Mouse (Mus musculus) ES-E14 (cell line): ENCODE results near the gene Rassf2. TPM values are rescaled to one million over a fixed set of nuclear protein-coding genes. Genes with fewer than 3 reads are reported as not detected.

ENCODE experiments used
- DNase-seq: peaks from one replicate; pipeline ENCODE4 v3.0.0-alpha.2; 2013; ENCODE audit warnings: low read depth, low spot score
- H3K27ac ChIP-seq: 2 replicates; pipeline ENCODE4 v1.5.1; 2012; ENCODE audit warnings: low read depth, mild to moderate bottlenecking, low read length, moderate library complexity, mixed read lengths; ENCODE audit not compliant: poor library complexity, insufficient read depth, severe bottlenecking
- H3K36me3 ChIP-seq: 2 replicates; pipeline ENCODE4 v1.6.1; 2012; ENCODE audit warnings: mild to moderate bottlenecking, low read length, moderate library complexity, mixed read lengths; ENCODE audit not compliant: control insufficient read depth, poor library complexity, insufficient read depth, severe bottlenecking
- H3K4me1 ChIP-seq, 2 experiments: fragments of 150-350 bp in 1 of 2; sonication (generic) in 1 of 2; 2 replicates each; pipeline ENCODE4 v1.6.1; 2012; ENCODE audit warnings: low read length in 2 of 2, mild to moderate bottlenecking in 1 of 2, mixed read lengths in 1 of 2; ENCODE audit not compliant: control insufficient read depth in 2 of 2, insufficient read depth in 2 of 2, poor library complexity in 1 of 2
- H3K4me3 ChIP-seq, 2 experiments: fragments of 150-350 bp in 1 of 2; sonication (generic) in 1 of 2; 2 replicates each; pipeline ENCODE4 v1.5.1; 2012; ENCODE audit warnings: low read length in 2 of 2, low read depth in 1 of 2, mild to moderate bottlenecking in 1 of 2, mixed read lengths in 1 of 2; ENCODE audit not compliant: insufficient read depth in 1 of 2, poor library complexity in 1 of 2, severe bottlenecking in 1 of 2
- H3K9ac ChIP-seq: 2 replicates; pipeline ENCODE4 v1.6.1; 2012; ENCODE audit warnings: low read depth, mild to moderate bottlenecking, low read length, mixed read lengths; ENCODE audit not compliant: poor library complexity, insufficient read depth, severe bottlenecking
- H3K9me3 ChIP-seq: fragments of 150-350 bp; sonication (generic); 2 replicates; pipeline ENCODE4 v1.6.1; 2012; ENCODE audit warnings: low read depth, mild to moderate bottlenecking, low read length; ENCODE audit not compliant: control insufficient read depth, insufficient read depth
- CHD2 ChIP-seq: IDR thresholded peaks from 2 replicates; pipeline ENCODE4 v1.6.1; 2014; ENCODE audit warnings: mild to moderate bottlenecking, low read depth, low read length, inconsistent platforms
- HCFC1 ChIP-seq: IDR thresholded peaks from 2 replicates; pipeline ENCODE4 v1.6.1; 2012; ENCODE audit warnings: low read length, inconsistent platforms, borderline replicate concordance; ENCODE audit not compliant: insufficient read depth
- MAFK ChIP-seq: IDR thresholded peaks from 2 replicates; pipeline ENCODE4 v1.6.1; 2014; ENCODE audit warnings: mild to moderate bottlenecking, low read depth, low read length, inconsistent platforms; ENCODE audit not compliant: insufficient read depth
- ZC3H11A ChIP-seq: IDR thresholded peaks from 2 replicates; pipeline ENCODE4 v1.6.1; 2012; ENCODE audit warnings: low read depth, mild to moderate bottlenecking, inconsistent platforms, low read length, borderline replicate concordance
- ZNF384 ChIP-seq: IDR thresholded peaks from 2 replicates; pipeline ENCODE4 v1.6.1; 2012; ENCODE audit warnings: low read depth, low read length, inconsistent platforms
- in situ Hi-C, 2 experiments: fragments of 600-800 bp; cut with MboI; formaldehyde crosslinking; loops; one replicate each; pipeline ENCODE4 v1.15.1; 2025; ENCODE audit warnings: low sequenced_read_pairs in 2 of 2, inconsistent platforms in 1 of 2; ENCODE audit not compliant: unreplicated experiment in 2 of 2
- total RNA-seq: library from RNA; depleted of rRNA; stranded (reverse); fragments of 300-350 nt; gene quantifications from 2 replicates; pipeline ENCODE4 v1.2.3, GENCODE M21; 2012

The Rassf2 gene
- total RNA-seq, 1 experiment = 2.2 TPM

DNA sequence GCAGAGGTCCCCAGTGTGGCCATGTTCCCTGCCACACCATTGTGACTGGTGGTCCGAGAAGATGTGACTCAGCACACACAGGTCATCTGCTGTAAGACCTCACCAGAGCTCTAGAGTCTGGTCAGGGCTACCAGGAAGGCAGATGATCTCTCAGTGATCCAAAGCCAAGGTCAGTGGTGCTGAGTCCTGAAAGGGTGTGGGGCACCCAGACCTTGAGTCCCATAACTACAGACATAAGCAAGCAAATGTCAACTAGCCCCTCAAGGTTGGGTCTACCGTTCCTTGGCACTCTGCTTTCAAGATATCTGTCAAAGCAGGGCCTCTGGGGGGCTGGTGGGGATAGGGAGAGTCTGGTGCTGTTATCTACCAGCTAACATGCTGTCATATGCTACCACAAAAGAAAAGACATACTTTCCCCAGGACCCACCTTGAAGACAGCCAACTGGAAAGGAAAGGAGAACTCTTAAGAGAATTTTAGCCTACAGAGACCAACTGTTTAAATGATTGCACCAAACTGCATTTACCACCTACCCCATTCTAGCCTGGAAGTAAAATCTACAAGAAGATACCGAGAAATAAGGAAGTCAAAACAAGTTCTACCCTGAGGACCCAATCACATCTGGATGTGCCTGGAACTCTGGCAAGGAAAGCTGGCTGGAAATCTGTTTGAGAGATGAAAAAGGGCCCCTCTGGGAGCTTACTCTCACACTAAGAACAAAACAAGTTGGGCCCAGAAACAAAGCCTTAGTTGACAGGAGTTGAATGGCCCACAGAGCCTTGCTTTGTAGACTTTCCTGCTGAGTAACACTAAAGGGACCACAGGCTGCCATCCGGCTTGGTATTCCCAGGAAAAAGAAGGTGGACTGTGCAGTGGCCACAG lies 4.8 kb upstream of the Rassf2 start:
- Histone ChIP-seq H3K27ac (no peak overlapping the region), H3K36me3 (no peaks in the 10 kb centered on the region), H3K4me1 (peaks cover 4 to 11% of the 10 kb centered on the region in 2 experiments; a peak in 2 of 4 replicates), H3K4me3 (no peak overlapping the region), H3K9ac (no peak overlapping the region), H3K9me3 (no peaks in the 10 kb centered on the region)
- TF ChIP-seq HCFC1 (no peak), ZC3H11A (no peak), CHD2 (no peak), MAFK (no peak), ZNF384 (no peak)
- DNase-seq = no peak
- in situ Hi-C loops = no loop called here

DNA sequence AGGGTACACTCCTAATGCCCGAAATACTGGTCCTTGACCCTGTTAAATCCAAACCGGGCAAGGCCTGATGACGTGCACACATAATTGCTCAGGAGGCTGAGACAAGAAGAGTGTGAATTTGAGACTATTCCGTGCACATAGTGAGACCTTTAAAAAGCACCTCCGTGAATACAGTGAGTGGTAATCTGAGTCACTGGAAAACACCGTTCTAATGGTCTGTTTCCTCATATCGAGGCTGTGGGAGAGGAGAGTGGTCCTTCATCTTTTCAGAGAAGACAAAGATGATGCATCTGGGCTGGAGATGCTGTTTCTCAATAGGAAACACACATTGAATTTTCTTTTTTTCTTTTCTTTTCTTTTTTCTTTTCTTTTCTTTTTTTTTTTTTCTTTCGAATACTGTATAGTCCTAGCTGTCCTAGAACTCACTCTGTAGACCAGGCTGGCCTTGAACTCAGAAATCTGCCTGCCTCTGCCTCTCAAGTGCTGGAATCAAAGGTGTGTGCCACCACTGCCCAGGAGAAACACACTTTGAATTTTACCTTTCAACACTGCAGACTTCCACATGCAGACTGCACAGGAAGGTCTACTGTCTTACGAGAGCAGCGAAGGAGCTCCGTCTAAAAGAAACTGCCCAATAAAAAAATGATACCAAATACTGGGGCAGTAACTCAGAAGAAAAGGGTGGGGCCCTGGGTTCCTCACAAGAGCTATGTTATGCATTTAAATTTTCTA lies 1.5 kb upstream of the Rassf2 start:
- Histone ChIP-seq H3K4me1 (peaks cover 4 to 13% of the 10 kb centered on the region in 2 experiments; a peak in 2 of 4 replicates), H3K9ac (no peak overlapping the region), H3K4me3 (no peak overlapping the region), H3K27ac (no peak overlapping the region), H3K9me3 (no peaks in the 10 kb centered on the region), H3K36me3 (no peaks in the 10 kb centered on the region)
- DNase-seq = no peak
- TF ChIP-seq HCFC1 = no peak
- in situ Hi-C loops = no loop called here

DNA sequence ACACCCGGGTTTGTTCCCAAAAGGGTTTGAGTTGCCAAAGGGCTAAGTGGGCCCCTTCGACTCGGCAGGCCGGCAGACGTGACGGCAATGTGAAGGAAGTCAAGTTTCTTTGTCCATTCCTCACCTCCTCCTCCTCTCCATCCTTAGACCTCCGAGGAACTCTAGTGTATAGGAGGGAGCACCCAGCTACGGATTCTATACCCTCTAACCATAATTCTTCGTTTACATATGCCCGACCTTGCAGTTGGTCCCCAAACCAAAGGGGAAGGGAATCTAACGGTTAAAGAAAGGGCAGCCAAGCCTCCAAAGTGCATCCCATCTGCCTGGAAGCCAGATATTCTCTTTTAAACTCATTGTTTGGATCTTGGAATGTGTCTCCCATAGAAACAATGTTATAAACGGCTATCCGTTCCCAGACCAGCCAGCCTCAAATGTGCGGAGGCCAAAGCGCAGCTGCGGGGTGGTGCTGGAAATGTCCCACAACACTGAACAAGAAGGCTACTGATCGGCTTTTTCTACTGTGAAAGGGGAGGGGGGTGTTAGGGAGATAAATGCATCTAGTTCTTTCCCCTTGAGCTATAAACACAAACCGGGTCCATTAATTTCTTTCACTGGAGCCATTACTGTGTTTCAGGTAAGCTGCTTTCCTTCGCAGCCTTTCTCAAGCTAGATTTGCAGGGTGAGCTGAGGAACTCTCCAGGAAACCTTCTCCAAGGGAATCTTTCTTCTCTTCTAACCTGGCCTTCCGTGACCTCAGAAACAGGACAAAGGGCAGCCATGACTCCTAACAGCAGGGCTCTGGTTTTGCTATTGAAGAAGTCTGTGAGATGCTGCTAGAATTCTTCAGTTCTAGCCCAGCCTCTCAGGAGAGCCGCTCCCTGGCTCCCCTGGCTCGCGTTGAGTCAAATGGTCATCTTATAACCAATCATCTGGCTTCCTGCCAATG lies 633 bp upstream of the Rassf2 start:
- no peak for TF ChIP-seq ZC3H11A
- no peak for TF ChIP-seq CHD2
- no peak for TF ChIP-seq ZNF384
- no peak for TF ChIP-seq MAFK
- TF ChIP-seq HCFC1 = no peak
- H3K9me3 ChIP-seq = no peaks in the 10 kb centered on the region
- H3K36me3 ChIP-seq = no peaks in the 10 kb centered on the region
- H3K4me3 ChIP-seq = peak overlapping the region; percentile 71 to 97
- H3K27ac ChIP-seq = no peak overlapping the region
- H3K4me1 ChIP-seq = peaks cover 4 to 13% of the 10 kb centered on the region in 2 experiments; a peak in 2 of 4 replicates
- in situ Hi-C loops = no loop called here
- peak overlapping the region; percentile 68 for H3K9ac ChIP-seq
- DNase-seq = no peak

DNA sequence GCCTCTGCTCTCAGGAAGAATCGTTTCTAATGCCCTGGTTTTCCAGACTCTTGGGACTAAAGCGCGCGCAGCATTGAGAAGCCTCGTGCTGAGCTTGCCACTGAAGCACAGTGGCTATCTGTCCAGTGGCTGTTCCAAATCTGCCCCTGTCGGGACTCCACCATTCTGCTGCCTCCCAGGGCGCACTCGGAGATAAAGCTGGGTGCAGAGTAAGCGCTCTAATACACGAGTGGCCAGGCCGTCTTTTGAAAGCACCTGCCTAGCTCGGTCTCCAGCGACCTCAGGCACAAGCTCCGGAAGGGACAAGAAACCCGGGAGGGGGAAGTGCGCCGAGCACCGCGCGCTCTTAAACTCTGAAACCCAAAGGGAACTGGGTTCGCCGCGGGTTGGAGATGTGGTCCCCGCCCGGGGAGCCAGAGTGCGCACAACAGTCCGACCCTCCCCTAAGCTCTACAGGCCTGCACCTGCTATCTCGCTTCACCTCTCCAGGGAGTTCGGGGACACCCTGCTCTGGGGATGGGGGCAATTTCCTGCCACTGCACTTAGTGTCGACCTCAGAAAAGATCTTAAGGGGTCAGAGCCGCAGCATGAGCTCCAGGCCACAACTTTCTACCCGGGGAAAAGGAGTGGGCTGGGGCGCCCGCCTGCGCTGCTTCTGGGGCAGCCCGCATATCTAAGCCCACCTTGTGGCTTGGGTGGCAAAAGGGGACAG lies 1.0 kb downstream of the Rassf2 start:
- DNase-seq = no peak
- no peak for TF ChIP-seq MAFK
- no peak for TF ChIP-seq ZNF384
- TF ChIP-seq HCFC1 = no peak
- TF ChIP-seq CHD2 = no peak
- no peak for TF ChIP-seq ZC3H11A
- no peaks in the 10 kb centered on the region for H3K9me3 ChIP-seq
- peak overlapping the region; percentile 82 for H3K9ac ChIP-seq
- H3K27ac ChIP-seq = no peak overlapping the region
- H3K36me3 ChIP-seq = no peaks in the 10 kb centered on the region
- in situ Hi-C loops = no loop called here
- peaks cover 4 to 10% of the 10 kb centered on the region in 2 experiments; a peak in 2 of 4 replicates for H3K4me1 ChIP-seq
- H3K4me3 ChIP-seq = peak overlapping the region; percentile 96 to 97
